Mouse (Mus musculus) kidney, adult 9 months (tissue): Measurements from ENCODE around the gene Ift122.

ENCODE experiments used
- DNase-seq: peaks from one replicate; pipeline ENCODE4 v3.0.0; 2022

Ift122 gene

GRCm38 (mm10) chr6:115927292-115928242 lies 74.3 kb downstream of the Ift122 start:
- DNase-seq = no peak

GRCm38 (mm10) chr6:115930018-115930417 lies 76.7 kb downstream of the Ift122 start:
- DNase-seq = no peak

DNA sequence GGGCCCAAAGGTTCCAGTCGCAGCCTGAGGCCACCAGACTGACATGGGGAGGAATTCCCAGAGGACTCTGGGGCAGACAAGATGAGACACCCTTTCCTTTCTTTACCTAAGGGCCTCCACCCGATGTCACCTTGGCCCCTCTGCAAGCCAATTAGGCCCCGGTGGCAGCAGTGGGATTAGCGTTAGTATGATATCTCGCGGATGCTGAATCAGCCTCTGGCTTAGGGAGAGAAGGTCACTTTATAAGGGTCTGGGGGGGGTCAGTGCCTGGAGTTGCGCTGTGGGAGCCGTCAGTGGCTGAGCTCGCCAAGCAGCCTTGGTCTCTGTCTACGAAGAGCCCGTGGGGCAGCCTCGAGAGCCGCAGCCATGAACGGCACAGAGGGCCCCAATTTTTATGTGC lies 78.4 kb downstream of the Ift122 start, which contains the start of gene Rho:
TSS of gene Rho (plus strand) at position 110 of the 400 bp plus-strand sequence.
- DNase-seq = no peak

DNA sequence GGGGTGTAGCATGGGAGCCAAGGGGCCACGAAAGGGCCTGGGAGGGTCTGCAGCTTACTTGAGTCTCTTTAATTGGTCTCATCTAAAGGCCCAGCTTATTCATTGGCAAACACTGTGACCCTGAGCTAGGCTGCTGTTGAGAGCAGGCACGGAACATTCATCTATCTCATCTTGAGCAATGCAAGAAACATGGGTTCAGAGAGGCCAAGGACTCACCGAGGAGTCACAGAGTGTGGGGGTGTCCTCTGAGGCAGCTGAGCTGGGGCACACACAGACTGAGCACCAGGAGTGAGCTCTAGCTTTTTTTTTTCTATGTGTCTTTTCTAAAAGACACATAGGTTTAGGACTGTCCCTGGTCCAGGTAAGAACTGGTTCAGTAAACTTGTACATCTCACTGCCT lies 79.1 kb downstream of the Ift122 start:
- no peak for DNase-seq

- DNase-seq = no peak
Observed at GRCm38 (mm10) chr6:115935544-115935943, 82.3 kb downstream of the Ift122 start.

- no peak for DNase-seq
Observed at GRCm38 (mm10) chr6:115938011-115938410, 84.7 kb downstream of the Ift122 start.

- no peak for DNase-seq
Observed at GRCm38 (mm10) chr6:115938798-115939197, 85.5 kb downstream of the Ift122 start.

GRCm38 (mm10) chr6:115940603-115941002 lies 87.3 kb downstream of the Ift122 start:
- DNase-seq = peak; percentile 70

DNA sequence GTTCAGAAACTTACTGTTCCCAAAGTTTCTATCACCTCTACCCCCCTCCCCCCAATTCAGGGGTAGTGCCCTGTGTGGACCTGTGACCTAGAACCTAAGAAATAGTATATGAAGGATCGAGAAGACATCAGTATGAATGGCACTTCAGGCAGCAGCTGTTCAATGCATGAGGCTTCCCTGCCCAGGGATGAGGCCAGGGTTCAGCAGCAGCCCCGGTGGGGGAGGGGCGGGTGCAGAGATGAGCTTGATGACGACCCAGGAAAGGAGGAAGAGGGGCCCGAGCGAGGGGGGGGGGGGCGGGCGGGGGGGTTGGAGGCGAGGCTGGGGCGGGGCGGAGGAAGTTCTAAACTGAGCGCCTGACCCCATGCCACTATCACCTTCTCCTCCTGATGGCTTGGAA lies 87.9 kb downstream of the Ift122 start:
- no peak for DNase-seq

- DNase-seq = no peak
Observed at GRCm38 (mm10) chr6:115943498-115944427, 90.5 kb downstream of the Ift122 start.

DNA sequence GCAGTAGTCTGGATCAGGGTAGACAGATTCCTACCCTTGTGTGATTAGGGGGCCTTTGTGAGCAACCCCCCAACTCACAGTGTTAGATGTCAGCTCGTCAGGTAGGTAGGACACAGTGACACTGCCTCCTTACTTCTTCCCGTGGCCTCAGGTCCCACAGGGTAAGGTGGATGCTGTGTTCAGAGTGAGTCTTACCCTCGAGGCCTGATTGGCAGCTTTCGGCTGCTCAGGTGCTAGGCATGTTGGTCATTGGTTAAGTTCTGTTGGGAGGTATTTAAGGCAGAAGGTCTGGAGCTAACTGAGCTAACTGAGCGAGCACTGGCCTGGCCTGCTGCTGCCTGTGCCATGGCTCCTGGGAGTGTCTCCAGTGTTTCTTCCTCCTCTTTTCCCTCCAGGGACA lies 91.4 kb downstream of the Ift122 start, which contains the start of gene H1foo:
TSS of gene H1foo (plus strand) at position 301 of the 400 bp plus-strand sequence.
- no peak for DNase-seq

DNA sequence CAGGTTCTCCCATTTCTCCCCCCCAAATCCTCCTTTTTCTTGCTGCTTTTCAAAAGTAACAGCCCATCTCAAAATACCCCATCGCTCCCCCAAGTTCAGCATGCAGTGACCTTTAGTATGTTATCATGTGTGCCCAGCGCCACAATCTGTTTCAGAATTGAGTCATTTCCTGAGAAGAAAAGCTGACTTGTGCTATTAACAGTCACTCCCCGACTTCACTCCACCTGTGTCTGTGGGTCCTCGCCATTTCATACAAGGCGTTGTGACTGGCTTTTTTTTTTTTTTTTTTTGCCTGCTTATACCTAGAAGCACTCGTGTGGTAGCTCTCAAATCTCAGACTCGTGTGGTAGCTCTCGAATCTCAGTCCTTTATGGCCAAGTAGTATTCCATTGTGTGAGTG lies 92.4 kb downstream of the Ift122 start:
- no peak for DNase-seq

DNA sequence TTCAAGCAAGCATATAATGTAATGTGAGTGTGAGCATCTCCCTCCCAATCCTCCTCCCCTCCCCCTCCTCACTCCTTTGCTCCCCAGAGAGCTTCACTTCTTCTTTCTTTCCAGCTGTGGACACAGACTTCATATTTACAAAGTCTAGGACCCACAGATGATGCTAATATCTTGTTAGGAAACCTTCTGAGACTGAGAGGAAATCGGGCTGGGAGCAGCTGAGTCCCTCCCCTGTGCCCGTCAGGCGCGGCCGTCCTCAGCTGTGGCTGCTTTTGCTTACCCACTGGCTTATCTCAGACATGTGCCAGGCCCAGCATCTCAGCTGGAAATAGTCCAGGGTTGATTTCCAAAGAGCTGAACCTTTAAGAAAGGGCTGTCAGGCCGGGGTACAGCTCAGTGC lies 93.1 kb downstream of the Ift122 start:
- DNase-seq = no peak

- no peak for DNase-seq
Observed at GRCm38 (mm10) chr6:115954506-115955074, 101.3 kb downstream of the Ift122 start.

DNA sequence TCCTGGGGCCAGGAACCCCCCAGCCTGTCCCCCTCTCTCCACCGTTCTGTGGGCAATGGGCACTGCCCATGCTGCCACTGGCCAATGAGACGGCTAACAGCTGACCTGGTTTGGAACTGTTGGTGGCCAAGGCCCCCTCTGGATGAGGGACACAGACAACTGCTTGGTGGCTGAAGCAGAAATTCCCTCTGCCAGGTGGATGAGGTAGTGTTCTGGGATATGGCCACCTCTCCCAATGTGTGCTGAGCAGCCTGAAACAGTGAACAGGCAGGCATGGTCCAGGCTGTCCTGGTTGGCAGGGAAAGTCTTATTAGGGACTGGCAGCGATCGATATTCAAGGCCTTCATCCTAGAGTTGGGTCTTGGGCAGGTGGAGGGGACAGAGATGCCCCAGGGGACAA lies 101.9 kb downstream of the Ift122 start:
- DNase-seq = no peak

DNA sequence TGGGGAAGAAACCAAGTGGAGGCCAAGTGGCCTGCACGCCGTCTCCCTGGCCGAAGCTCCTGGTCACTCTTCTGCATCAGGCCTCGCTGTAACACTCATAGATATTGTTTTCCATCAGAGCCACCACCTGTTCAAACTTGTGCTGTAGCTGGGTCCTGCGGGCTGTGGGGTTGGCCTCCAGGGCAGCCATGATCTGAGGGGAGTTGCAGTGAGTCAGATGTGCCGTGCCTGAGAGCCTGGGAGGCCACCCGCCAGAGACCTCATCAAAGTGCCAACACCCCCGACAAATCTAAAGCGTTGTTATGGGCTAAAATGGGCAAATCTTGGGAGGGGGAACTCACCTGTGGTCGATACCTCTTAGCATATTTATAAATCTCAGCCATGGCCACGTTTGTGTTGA lies 102.4 kb downstream of the Ift122 start:
- DNase-seq = no peak

- DNase-seq = no peak
Observed at GRCm38 (mm10) chr6:115956418-115956921, 103.2 kb downstream of the Ift122 start.

GRCm38 (mm10) chr6:115956922-115957601 lies 103.8 kb downstream of the Ift122 start:
- DNase-seq = peak; percentile 64

DNA sequence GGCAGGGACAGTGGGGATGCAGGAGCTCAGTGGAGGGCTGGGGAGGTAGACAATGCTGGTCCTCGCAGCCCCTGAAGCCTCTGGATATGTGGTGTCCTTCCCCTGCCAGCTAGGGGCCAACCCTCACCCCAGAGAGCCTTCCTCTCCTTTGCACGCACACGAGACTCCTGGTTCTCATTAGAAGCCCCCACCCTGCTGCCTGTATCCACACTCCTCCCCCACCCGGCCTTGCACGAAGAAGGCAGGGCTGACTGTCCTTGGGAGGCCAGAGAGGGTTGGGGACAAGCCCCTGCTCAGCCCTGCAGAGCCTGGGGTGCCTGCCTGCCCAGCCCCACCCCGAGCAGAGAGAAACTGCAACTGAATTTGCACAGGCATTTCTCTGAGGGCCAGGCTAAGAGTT lies 104.4 kb downstream of the Ift122 start:
- no peak for DNase-seq

GRCm38 (mm10) chr6:115958445-115958844 lies 105.2 kb downstream of the Ift122 start:
- no peak for DNase-seq

DNA sequence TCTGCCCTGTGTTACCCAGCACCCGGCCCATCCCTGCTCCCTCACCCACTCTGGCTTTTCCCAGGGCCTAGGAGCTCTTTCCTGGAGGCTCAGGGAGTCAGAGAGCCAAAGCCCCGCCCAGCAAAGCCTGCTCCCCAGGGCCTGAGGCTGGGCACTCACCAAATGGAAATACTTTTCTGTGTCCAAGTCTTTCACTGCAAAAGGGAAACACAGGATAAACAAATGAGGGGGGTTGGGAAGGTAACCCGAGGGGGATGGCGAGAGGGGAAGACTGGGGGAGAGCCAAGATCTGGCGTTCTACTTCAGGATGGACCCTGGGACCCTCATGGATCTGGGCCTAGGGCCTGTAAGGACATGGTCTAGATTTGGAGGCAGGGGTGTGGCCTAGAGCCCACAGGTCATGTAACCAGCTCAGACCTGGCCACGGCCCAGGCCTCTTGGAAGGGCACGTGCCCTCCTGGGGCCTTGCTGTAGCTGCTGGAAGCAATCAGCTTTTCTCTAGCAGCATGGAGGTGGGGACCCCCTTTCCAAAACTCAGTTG lies 106.0 kb downstream of the Ift122 start:
- DNase-seq = peak; percentile 87

GRCm38 (mm10) chr6:115960322-115960721 lies 107.1 kb downstream of the Ift122 start:
- DNase-seq = no peak
